22 mouse cellular contexts compared by ENCODE assay signal in the genomic region with DNA sequence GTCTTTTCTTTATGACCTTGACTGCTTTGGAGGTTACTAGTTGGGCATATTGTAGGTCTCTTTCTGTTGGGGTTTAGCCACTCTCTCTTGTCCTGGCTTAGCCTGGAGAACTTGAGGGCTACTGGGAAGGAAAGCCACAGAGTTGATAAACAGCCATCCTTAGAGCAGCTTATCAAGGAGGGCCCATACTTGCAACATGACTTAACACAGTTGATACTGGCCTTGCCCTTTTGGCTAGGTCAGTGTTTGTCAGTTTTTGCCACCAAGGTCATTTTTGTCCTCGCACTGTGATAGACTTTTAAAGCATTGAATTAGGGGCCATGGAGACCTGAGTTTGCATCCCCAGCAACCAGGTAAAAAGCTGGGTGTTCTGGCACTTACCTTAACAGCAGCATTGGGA. TPM values are rescaled to one million over a fixed set of nuclear protein-coding genes. Genes with fewer than 3 reads are reported as not detected.
DNase-seq lines count a peak whose midpoint lies in the region; ATAC-seq lines count a peak whose summit lies in the region.
"Had no signal": no experiment of that assay in that cellular context is flagged by ENCODE, and none has a peak within 500 bp of the region (broad histone marks: within the 10 kb centered on the region; RNA-seq: fewer than 3 reads in every experiment).

No protein-coding gene starts in this region.

- H3K27ac ChIP-seq in forebrain, embryonic 11.5 days (ENCODE audit: low read depth, low read length) = no peak overlapping the region
- H3K27ac ChIP-seq in forebrain, embryonic 10.5 days = no peak overlapping the region
- H3K27ac ChIP-seq: embryonic facial prominence, embryonic 10.5 days; embryonic facial prominence, embryonic 12.5 days; forebrain, embryonic 13.5 days; forebrain, embryonic 15.5 days had no signal

- H3K9ac ChIP-seq in forebrain, embryonic 11.5 days (ENCODE audit: low read length) = no peak overlapping the region
- H3K9ac ChIP-seq: embryonic facial prominence, embryonic 12.5 days; forebrain, embryonic 13.5 days; forebrain, embryonic 15.5 days; forebrain, postnatal 0 days had no signal

- H3K27me3 ChIP-seq in forebrain, embryonic 11.5 days (ENCODE audit: control insufficient read depth, insufficient read depth, low read length) = no peaks in the 10 kb centered on the region
- H3K27me3 ChIP-seq in forebrain, embryonic 10.5 days (ENCODE audit: poor library complexity, severe bottlenecking) = peaks cover 16% of the 10 kb centered on the region
- H3K27me3 ChIP-seq: CH12.LX; embryonic facial prominence, embryonic 12.5 days; forebrain, embryonic 15.5 days; Patski had no signal

- 94% methylated on average over 1 of the region's 1 CpGs for WGBS in forebrain, embryonic 11.5 days
- 82% methylated on average over 1 of the region's 1 CpGs for WGBS in forebrain, embryonic 10.5 days

- H3K36me3 ChIP-seq in forebrain, embryonic 11.5 days (ENCODE audit: control insufficient read depth, insufficient read depth, low read length) = no peaks in the 10 kb centered on the region
- H3K36me3 ChIP-seq in forebrain, embryonic 10.5 days (replicated peaks) = no peaks in the 10 kb centered on the region
- H3K36me3 ChIP-seq: embryonic facial prominence, embryonic 10.5 days; embryonic facial prominence, embryonic 12.5 days; forebrain, embryonic 15.5 days; G1E had no signal

- peak; percentile 40 to 82 for DNase-seq in adrenal gland, adult (ENCODE audit: inconsistent age in 2 of 2, low spot score in 1 of 2)
- DNase-seq in adrenal gland, postnatal 25 days = no peak
- peak; percentile 36 for DNase-seq in adrenal gland, adult 8-10 months
- DNase-seq in adrenal gland, postnatal 14 days = no peak
- peak; percentile 17 for DNase-seq in forebrain, embryonic 11.5 days (ENCODE audit: low spot score)
- no peak for DNase-seq in forebrain, embryonic 10.5 days (ENCODE audit: extremely low spot score, low spot score)
- DNase-seq: B cell, adult 2 months; cerebellum, adult 11-12 months; cerebellum, adult 2 months; cerebellum, adult 9-10 months; cerebellum, postnatal 10 days; cerebellum, postnatal 25 days; forebrain, postnatal 0 days had no signal

- H3K4me2 ChIP-seq in forebrain, embryonic 11.5 days (ENCODE audit: low read depth, low read length, severe bottlenecking) = no peak overlapping the region
- H3K4me2 ChIP-seq: embryonic facial prominence, embryonic 12.5 days; forebrain, embryonic 13.5 days; forebrain, embryonic 15.5 days had no signal

- H3K4me3 ChIP-seq in forebrain, embryonic 11.5 days (ENCODE audit: low read depth, low read length) = no peak overlapping the region
- H3K4me3 ChIP-seq in forebrain, embryonic 10.5 days = no peak overlapping the region
- H3K4me3 ChIP-seq: embryonic facial prominence, embryonic 10.5 days; embryonic facial prominence, embryonic 12.5 days; forebrain, embryonic 13.5 days; forebrain, embryonic 15.5 days had no signal

- no peak for ATAC-seq in forebrain, embryonic 11.5 days (replicated peaks; ENCODE audit: low FRiP score)
- ATAC-seq: activated CD4-positive, CD25-positive, alpha-beta regulatory T cell, adult 4 months; CD4-positive, CD25-positive, alpha-beta regulatory T cell, adult 4 months; forebrain, embryonic 13.5 days; forebrain, embryonic 15.5 days; forebrain, postnatal 0 days; Patski had no signal

- no peaks in the 10 kb centered on the region for H3K9me3 ChIP-seq in forebrain, embryonic 11.5 days (ENCODE audit: control insufficient read depth, low read length)
- no peaks in the 10 kb centered on the region for H3K9me3 ChIP-seq in forebrain, embryonic 10.5 days
- H3K9me3 ChIP-seq: embryonic facial prominence, embryonic 10.5 days; embryonic facial prominence, embryonic 12.5 days; forebrain, embryonic 13.5 days; forebrain, embryonic 15.5 days had no signal

- 0 out of 2 replicates have a peak, but pooled peaks cover 2% of the 10 kb centered on the region for H3K4me1 ChIP-seq in forebrain, embryonic 11.5 days (replicated peaks; ENCODE audit: control insufficient read depth, insufficient read depth, low read length)
- H3K4me1 ChIP-seq in forebrain, embryonic 10.5 days = peaks cover 16% of the 10 kb centered on the region
- H3K4me1 ChIP-seq: embryonic facial prominence, embryonic 12.5 days; forebrain, embryonic 15.5 days had no signal

RNA-seq across cellular contexts. Expression of a gene that starts 23.7 kb away (rescaled TPM):
- 42.5 and 48.3 TPM in 2 replicates for total RNA-seq in adrenal gland, postnatal 25 days (2021)
- total RNA-seq in adrenal gland, adult 8-10 months (2022) = 10 to 100 TPM; 51.7 to 61.5 (median 56.7) TPM
- 21.5 and 25.7 TPM in 2 replicates for total RNA-seq in adrenal gland, postnatal 14 days (2021)
- polyA plus RNA-seq in forebrain, embryonic 11.5 days (2014; fragmentation: Nextera tagmentation; extraction: Ambion mirVana) = 15.3 and 17.3 TPM in 2 replicates
- polyA plus RNA-seq in forebrain, embryonic 10.5 days (2016; fragmentation: Nextera tagmentation; extraction: Ambion mirVana) = 18.1 and 24.1 TPM in 2 replicates
- total RNA-seq: CH12.LX had no signal
- polyA plus RNA-seq: activated CD4-positive, CD25-positive, alpha-beta regulatory T cell, adult 4 months; CD4-positive, CD25-positive, alpha-beta regulatory T cell, adult 4 months; G1E had no signal

Comparison
In these comparisons a context has a peak if more than half of its experiments do, and no peak if none do; other contexts are left out.
1. DNase-seq: peak in adrenal gland, adult (2 of 2), adrenal gland, adult 8-10 months (single experiment) and forebrain, embryonic 11.5 days (single experiment); none in adrenal gland, postnatal 25 days (single experiment), adrenal gland, postnatal 14 days (single experiment) and forebrain, embryonic 10.5 days (single experiment).